Mouse (Mus musculus) megakaryocyte, embryonic 14.5 days (primary cell): ENCODE measurements around the gene Ankrd54.

Experiments used
- FLI1 ChIP-seq: IDR thresholded peaks from 2 replicates; pipeline ENCODE4 v1.6.1; 2012; ENCODE audit warnings: low read length, inconsistent platforms, mixed read lengths
- GATA1 ChIP-seq: IDR thresholded peaks from 3 replicates; pipeline ENCODE4 v1.6.1; 2012; ENCODE audit warnings: mixed read lengths, low read length, inconsistent platforms, borderline replicate concordance

DNA sequence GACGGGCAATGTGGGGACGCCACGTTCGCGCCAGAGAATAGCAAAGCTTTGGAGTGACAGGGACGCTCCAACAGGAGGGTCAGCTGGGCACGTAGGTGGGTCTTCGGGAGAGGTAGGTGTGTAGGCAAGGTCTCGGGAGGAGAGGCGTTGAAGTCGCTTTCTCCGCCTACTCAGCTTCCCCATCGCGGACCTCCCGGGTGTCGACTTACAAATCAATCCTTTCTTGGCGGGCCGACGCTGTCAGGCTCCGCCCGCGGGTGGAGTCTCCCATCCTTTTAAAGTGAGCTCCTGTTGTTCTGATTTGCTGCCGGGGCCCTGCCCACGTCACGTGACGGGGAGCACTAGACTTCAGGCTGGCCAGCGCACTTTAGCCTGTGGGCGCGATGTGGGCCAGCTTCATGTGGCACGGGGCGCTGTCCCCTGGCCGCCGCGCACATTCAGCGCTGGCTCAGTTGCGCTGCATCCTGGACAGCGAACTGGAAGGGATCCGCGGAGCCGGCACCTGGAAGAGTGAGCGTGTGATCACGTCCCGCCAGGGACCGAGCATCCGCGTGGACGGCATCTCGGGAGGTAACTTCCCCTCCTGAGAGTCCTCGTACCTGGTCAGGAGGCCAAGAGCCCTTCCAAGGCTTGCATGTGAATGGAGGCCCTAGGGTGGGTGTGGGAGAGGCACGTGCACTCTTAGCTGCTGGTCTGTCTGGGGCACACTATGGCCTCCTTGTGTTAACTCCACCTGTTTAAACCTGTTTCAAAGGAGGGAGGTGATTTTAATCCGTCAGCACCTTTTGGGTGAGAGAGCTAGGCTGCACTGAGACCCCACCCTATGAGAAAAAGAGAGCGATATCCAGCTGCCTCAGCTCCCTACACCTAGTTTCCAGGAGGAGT lies 31.9 kb downstream of the Ankrd54 start:
- TF ChIP-seq GATA1 (no peak), FLI1 (no peak)
